Mouse (Mus musculus) liver, adult 2 months (tissue): ENCODE measurements around the gene Ttll13.

Source experiments
- CTCF ChIP-seq: fragments of 200-500 bp; IDR thresholded peaks from 2 replicates; pipeline ENCODE4 v1.5.1; 2011; ENCODE audit warnings: low read depth, low read length, control low read depth
- POLR2A ChIP-seq: fragments of 200-500 bp; IDR thresholded peaks from 2 replicates; pipeline ENCODE4 v1.6.1; 2011; ENCODE audit warnings: low read length, control low read depth; ENCODE audit not compliant: insufficient read depth; ENCODE audit errors: extremely low read depth

- no peak for TF ChIP-seq CTCF
- no peak for TF ChIP-seq POLR2A
Measured at GRCm38 (mm10) chr7:80284391-80284790, 38.2 kb downstream of the Ttll13 start.
